Mouse (Mus musculus) heart, postnatal 10 days (tissue): ENCODE measurements at regions not wholly inside any gene's neighbourhood (a gene's known extent, or its start where the extent isn't known, plus 50 kb on each side); places are given as distances from the start of the nearest gene placed in this dataset.

Experiments used
- DNase-seq, 2 experiments: peaks; one replicate each; pipeline ENCODE4 v3.0.0; 2021
- intact Hi-C: fragments of 180-260 bp; cut with DNase I; formaldehyde crosslinking; loops from one replicate; pipeline ENCODE4 v1.15.1; 2025

GRCm38 (mm10) chr4:69974208-69974607, 436.0 kb downstream of the Cdk5rap2 start:
- intact Hi-C loops = no loop called here
- DNase-seq = no peak

GRCm38 (mm10) chr4:69973566-69973965, 436.7 kb downstream of the Cdk5rap2 start:
- intact Hi-C loops = no loop called here
- DNase-seq = no peak

- DNase-seq = no peak
- intact Hi-C loops = no loop called here
Observed at GRCm38 (mm10) chr4:69971721-69972120, 438.5 kb downstream of the Cdk5rap2 start.

- DNase-seq = no peak
- intact Hi-C loops = no loop called here
Observed at GRCm38 (mm10) chr4:69968424-69968823, 441.8 kb downstream of the Cdk5rap2 start.
